Mouse (Mus musculus) stomach, embryonic 15.5 days (tissue): Measurements from ENCODE around the gene Slc17a2. TPM values are rescaled to one million over a fixed set of nuclear protein-coding genes. Genes with fewer than 3 reads are reported as not detected.

Experiments used
- ATAC-seq: fragments of 200-750 bp; cut with Nextera tagmentation; 2 replicates; pipeline ENCODE4 v1.8.0; 2017; ENCODE audit warnings: low read depth, moderate number of reproducible peaks, moderate TSS enrichment; ENCODE audit not compliant: insufficient read depth, low FRiP score
- H3K27ac ChIP-seq: fragments of 300-500 bp; sonication (generic); 2 replicates; pipeline ENCODE4 v1.5.1; 2015; ENCODE audit warnings: mild to moderate bottlenecking, inconsistent platforms
- H3K27me3 ChIP-seq: fragments of 300-500 bp; sonication (generic); replicated peaks from 2 replicates; pipeline ENCODE4 v1.6.1; 2015; ENCODE audit warnings: inconsistent platforms
- H3K36me3 ChIP-seq: fragments of 300-500 bp; sonication (generic); 2 replicates; pipeline ENCODE4 v1.6.1; 2015; ENCODE audit warnings: inconsistent platforms
- H3K4me1 ChIP-seq: fragments of 300-500 bp; sonication (generic); 2 replicates; pipeline ENCODE4 v1.6.1; 2015; ENCODE audit warnings: inconsistent platforms
- H3K4me2 ChIP-seq: fragments of 300-500 bp; sonication (generic); 2 replicates; pipeline ENCODE4 v1.6.1; 2015; ENCODE audit warnings: mild to moderate bottlenecking, inconsistent platforms
- H3K4me3 ChIP-seq: fragments of 300-500 bp; sonication (generic); replicated peaks from 2 replicates; pipeline ENCODE4 v1.5.1; 2015; ENCODE audit warnings: inconsistent platforms
- H3K9ac ChIP-seq: fragments of 300-500 bp; sonication (generic); 2 replicates; pipeline ENCODE4 v1.6.1; 2015; ENCODE audit warnings: inconsistent platforms
- H3K9me3 ChIP-seq: fragments of 300-500 bp; sonication (generic); 2 replicates; pipeline ENCODE4 v1.6.1; 2016; ENCODE audit warnings: inconsistent platforms
- WGBS: fragments of 180-500 bp; shearing (Covaris S2); methylation state at CpG from one replicate; pipeline ENCODE4 v1.1.7; 2015; 5-methylcytosine and 5-hydroxymethylcytosine counted together
- polyA plus RNA-seq: library from polyadenylated mRNA; unstranded; fragments of >200 nt; fragmentation: Nextera tagmentation; extraction: Ambion mirVana; gene quantifications from 2 replicates; pipeline ENCODE4 v1.2.1, GENCODE M21; 2015

Slc17a2 gene
- polyA plus RNA-seq, 1 experiment from 2014 or later: 0.15 TPM

DNA sequence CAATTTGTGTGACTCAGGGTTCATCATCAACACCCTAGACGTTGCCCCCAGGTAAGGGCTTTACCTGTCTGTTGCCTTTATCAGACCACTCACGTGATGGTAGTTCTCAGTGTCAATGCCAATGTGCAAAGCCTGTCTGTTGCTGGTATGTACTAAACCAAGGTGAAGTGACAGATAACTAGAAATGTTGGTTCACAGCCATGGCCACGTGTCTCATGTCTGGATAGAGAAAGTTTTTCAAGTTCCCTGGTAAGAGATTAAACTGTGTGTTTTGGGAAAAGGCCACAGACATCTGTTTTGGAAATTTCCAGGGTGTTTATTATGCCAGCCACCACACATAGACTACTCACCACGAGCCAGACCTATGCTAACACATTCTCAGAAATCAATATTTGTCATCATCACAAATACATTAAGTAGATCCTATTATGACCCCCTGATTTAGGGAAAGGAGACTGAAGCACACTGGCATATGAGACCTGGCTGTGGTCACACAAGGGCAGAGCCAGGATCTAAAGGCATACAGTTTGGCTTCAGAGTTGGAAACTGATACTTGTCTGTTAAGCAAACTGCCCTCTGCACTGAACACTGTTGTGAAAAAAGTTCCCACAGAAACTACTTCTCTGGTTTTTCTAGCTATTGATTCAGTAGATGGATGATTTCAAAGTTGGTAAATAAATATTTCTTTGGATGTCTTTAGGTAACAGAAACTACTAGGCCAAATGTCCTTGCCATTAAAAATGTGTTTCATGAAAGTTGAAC is 13.6 kb downstream of the Slc17a2 start:
- H3K27ac ChIP-seq: no peak overlapping the region
- H3K9me3 ChIP-seq: no peaks in the 10 kb centered on the region
- H3K4me3 ChIP-seq: no peak overlapping the region
- H3K27me3 ChIP-seq: no peaks in the 10 kb centered on the region
- 58% methylated on average over 4 of the region's 4 CpGs for WGBS
- H3K4me1 ChIP-seq: no peaks in the 10 kb centered on the region
- no peak for ATAC-seq
- H3K4me2 ChIP-seq: no peak overlapping the region
- H3K9ac ChIP-seq: no peak overlapping the region
- no peaks in the 10 kb centered on the region for H3K36me3 ChIP-seq

- WGBS: 73% methylated on average over 3 of the region's 3 CpGs
- H3K4me2 ChIP-seq: no peak overlapping the region
Observed at GRCm38 (mm10) chr13:23822213-23822612, 15.4 kb downstream of the Slc17a2 start.

DNA sequence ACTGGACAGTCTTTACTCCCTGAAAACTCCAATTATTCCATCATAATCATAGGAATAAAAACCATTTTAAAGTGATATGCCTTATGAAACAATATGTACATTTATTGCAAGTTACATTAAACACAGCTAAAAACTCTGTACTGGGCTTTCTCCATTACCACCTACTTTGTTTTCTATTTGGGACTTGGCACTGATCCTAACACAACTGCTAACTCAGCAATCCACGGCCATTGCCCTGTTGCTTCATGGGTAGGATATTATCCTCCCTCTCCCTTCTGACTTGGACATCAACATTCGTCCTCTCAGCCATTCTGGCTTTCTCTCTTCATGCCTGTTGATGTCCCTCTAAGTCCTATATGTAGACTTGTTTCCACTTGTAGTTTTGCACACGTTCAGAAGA is 19.8 kb downstream of the Slc17a2 start:
- no peak for ATAC-seq
- Histone ChIP-seq H3K9ac (no peak overlapping the region), H3K4me1 (no peaks in the 10 kb centered on the region), H3K27ac (no peak overlapping the region), H3K4me3 (no peak overlapping the region), H3K27me3 (no peaks in the 10 kb centered on the region), H3K4me2 (no peak overlapping the region), H3K9me3 (no peaks in the 10 kb centered on the region), H3K36me3 (no peaks in the 10 kb centered on the region)
- 59% methylated on average over 3 of the region's 3 CpGs for WGBS

More at GRCm38 (mm10) chr13:23822213-23822612, 15.4 kb downstream of the Slc17a2 start:
- H3K27me3 ChIP-seq: no peaks in the 10 kb centered on the region
- H3K4me3 ChIP-seq: no peak overlapping the region
- no peaks in the 10 kb centered on the region for H3K9me3 ChIP-seq
- H3K27ac ChIP-seq: no peak overlapping the region
- no peaks in the 10 kb centered on the region for H3K4me1 ChIP-seq
- no peak for ATAC-seq
- H3K36me3 ChIP-seq: no peaks in the 10 kb centered on the region
- H3K9ac ChIP-seq: no peak overlapping the region

DNA sequence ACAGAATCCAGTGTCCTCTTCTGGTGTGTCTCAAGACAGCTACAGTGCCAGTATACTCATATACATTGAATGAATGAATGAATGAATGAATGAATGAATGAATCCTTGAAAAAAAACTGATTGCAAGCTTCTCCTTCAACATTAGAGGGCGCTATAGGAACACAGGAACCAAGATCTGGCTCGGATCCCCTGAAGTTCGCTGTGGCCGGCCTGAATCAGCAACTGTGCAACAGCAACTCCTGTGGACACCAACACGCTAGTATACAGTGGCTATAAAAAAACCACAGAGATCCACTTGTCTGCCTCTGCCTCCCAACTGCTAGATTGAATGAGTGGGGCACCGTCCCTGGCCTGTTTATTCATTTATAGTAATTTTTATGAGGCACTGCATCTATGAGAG is 26.3 kb downstream of the Slc17a2 start:
- Histone ChIP-seq H3K9me3 (no peaks in the 10 kb centered on the region), H3K4me1 (no peaks in the 10 kb centered on the region), H3K9ac (no peak overlapping the region), H3K36me3 (no peaks in the 10 kb centered on the region), H3K4me2 (no peak overlapping the region), H3K27ac (no peak overlapping the region), H3K27me3 (no peaks in the 10 kb centered on the region), H3K4me3 (no peak overlapping the region)
- ATAC-seq: no peak
- WGBS: 13% methylated on average over 6 of the region's 6 CpGs

DNA sequence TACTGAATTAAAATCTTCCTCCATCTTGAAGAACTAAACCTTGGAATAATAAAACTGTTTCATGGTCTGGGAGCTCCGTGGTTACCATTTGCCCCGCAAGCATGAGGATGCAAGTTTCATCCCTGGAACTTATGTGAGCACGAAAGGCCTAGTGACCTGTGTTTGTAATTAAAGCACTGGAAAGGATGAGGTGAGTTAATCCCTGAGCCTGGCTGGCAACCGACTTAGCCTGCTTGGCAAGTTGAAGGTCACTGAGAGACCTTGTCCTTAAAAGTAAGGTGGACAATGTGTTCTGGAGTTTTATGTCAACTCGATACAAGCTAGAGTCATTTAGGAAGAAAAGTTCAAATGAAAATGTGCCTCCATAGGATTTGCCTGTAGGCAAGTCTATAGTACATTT is 28.0 kb downstream of the Slc17a2 start:
- WGBS: 88% methylated on average over 5 of the region's 5 CpGs
- H3K27ac ChIP-seq: no peak overlapping the region
- H3K27me3 ChIP-seq: no peaks in the 10 kb centered on the region
- no peaks in the 10 kb centered on the region for H3K4me1 ChIP-seq
- no peaks in the 10 kb centered on the region for H3K36me3 ChIP-seq
- ATAC-seq: no peak
- no peaks in the 10 kb centered on the region for H3K9me3 ChIP-seq
- H3K4me2 ChIP-seq: no peak overlapping the region
- H3K9ac ChIP-seq: no peak overlapping the region
- H3K4me3 ChIP-seq: no peak overlapping the region

DNA sequence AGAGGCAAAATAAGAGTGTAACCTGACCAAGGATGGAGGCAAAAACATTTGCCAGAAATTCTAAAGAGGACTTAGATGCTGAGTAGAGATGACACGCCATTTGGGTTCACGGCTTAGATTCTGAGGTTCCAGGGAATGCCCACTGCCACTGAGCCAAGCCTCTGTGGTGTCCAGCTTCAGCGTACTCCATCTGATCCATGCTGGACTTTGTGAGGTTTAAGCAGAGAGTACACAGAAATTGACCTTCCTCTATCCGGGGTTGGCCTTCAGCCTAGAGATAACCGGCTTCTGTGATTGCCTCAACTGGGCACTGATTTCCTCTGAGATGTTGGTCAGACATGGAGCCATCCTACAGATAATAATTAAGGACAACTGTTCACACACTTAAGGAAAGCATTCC is 29.8 kb downstream of the Slc17a2 start:
- WGBS: 85% methylated on average over 5 of the region's 5 CpGs
- H3K4me2 ChIP-seq: no peak overlapping the region
- no peak overlapping the region for H3K4me3 ChIP-seq
- no peaks in the 10 kb centered on the region for H3K9me3 ChIP-seq
- no peaks in the 10 kb centered on the region for H3K4me1 ChIP-seq
- H3K9ac ChIP-seq: no peak overlapping the region
- no peaks in the 10 kb centered on the region for H3K36me3 ChIP-seq
- ATAC-seq: no peak
- H3K27me3 ChIP-seq: no peaks in the 10 kb centered on the region
- H3K27ac ChIP-seq: no peak overlapping the region

- H3K27ac ChIP-seq: no peak within 1 kb of the TSS
- 75% methylated on average over 2 of the region's 2 CpGs for whole genome bisulfite sequencing
- no peak for ATAC-seq
Observed at GRCm38 (mm10) chr13:23839308-23839707, 32.5 kb downstream of the Slc17a2 start, which contains the start of gene Slc17a3. Gene Slc17a3, plus strand, starts transcription at chr13:23839434.

GRCm38 (mm10) chr13:23845851-23846250 is 39.1 kb downstream of the Slc17a2 start:
- 69% methylated on average over 4 of the region's 4 CpGs for WGBS
- H3K4me2 ChIP-seq: no peak overlapping the region
- H3K36me3 ChIP-seq: no peaks in the 10 kb centered on the region
- H3K4me1 ChIP-seq: no peaks in the 10 kb centered on the region
- H3K4me3 ChIP-seq: no peak overlapping the region
- no peaks in the 10 kb centered on the region for H3K27me3 ChIP-seq
- H3K9ac ChIP-seq: no peak overlapping the region
- no peak for ATAC-seq
- H3K27ac ChIP-seq: no peak overlapping the region
- no peaks in the 10 kb centered on the region for H3K9me3 ChIP-seq

More at GRCm38 (mm10) chr13:23839308-23839707, 32.5 kb downstream of the Slc17a2 start, which contains the start of gene Slc17a3:
- H3K27me3 ChIP-seq: no peaks in the 10 kb centered on the region
- H3K9me3 ChIP-seq: no peaks in the 10 kb centered on the region
- H3K4me3 ChIP-seq: no peak within 1 kb of the TSS
- no peaks in the 10 kb centered on the region for H3K4me1 ChIP-seq
- H3K36me3 ChIP-seq: no peaks in the 10 kb centered on the region
- H3K9ac ChIP-seq: no peak within 1 kb of the TSS
- no peak within 1 kb of the TSS for H3K4me2 ChIP-seq

GRCm38 (mm10) chr13:23849299-23849698 is 42.5 kb downstream of the Slc17a2 start:
- H3K36me3 ChIP-seq: no peaks in the 10 kb centered on the region
- H3K9ac ChIP-seq: no peak overlapping the region
- no peak for ATAC-seq
- WGBS: 76% methylated on average over 2 of the region's 2 CpGs
- H3K4me2 ChIP-seq: no peak overlapping the region
- H3K9me3 ChIP-seq: no peaks in the 10 kb centered on the region
- no peak overlapping the region for H3K27ac ChIP-seq
- no peak overlapping the region for H3K4me3 ChIP-seq
- H3K4me1 ChIP-seq: no peaks in the 10 kb centered on the region
- H3K27me3 ChIP-seq: no peaks in the 10 kb centered on the region

- no peaks in the 10 kb centered on the region for H3K4me1 ChIP-seq
- 51% methylated on average over 3 of the region's 3 CpGs for WGBS
- no peaks in the 10 kb centered on the region for H3K27me3 ChIP-seq
- H3K9me3 ChIP-seq: no peaks in the 10 kb centered on the region
- H3K4me2 ChIP-seq: no peak overlapping the region
- no peak overlapping the region for H3K27ac ChIP-seq
- no peak for ATAC-seq
- no peak overlapping the region for H3K9ac ChIP-seq
- H3K4me3 ChIP-seq: no peak overlapping the region
- no peaks in the 10 kb centered on the region for H3K36me3 ChIP-seq
Observed at GRCm38 (mm10) chr13:23856401-23856800, 49.6 kb downstream of the Slc17a2 start.

GRCm38 (mm10) chr13:23861815-23862214 is 55.0 kb downstream of the Slc17a2 start:
- ATAC-seq: no peak
- Histone ChIP-seq H3K9me3 (no peaks in the 10 kb centered on the region), H3K27me3 (no peaks in the 10 kb centered on the region), H3K4me3 (no peak overlapping the region), H3K27ac (no peak overlapping the region), H3K36me3 (no peaks in the 10 kb centered on the region), H3K4me1 (no peaks in the 10 kb centered on the region), H3K4me2 (no peak overlapping the region), H3K9ac (no peak overlapping the region)

- 58% methylated on average over 9 of the region's 9 CpGs for WGBS
- H3K4me3 ChIP-seq: no peak overlapping the region
Observed at GRCm38 (mm10) chr13:23864711-23865110, 57.9 kb downstream of the Slc17a2 start.

More at GRCm38 (mm10) chr13:23864711-23865110, 57.9 kb downstream of the Slc17a2 start:
- Histone ChIP-seq H3K27me3 (no peaks in the 10 kb centered on the region), H3K27ac (no peak overlapping the region), H3K9ac (no peak overlapping the region), H3K9me3 (no peaks in the 10 kb centered on the region), H3K36me3 (no peaks in the 10 kb centered on the region), H3K4me1 (no peaks in the 10 kb centered on the region), H3K4me2 (no peak overlapping the region)
- ATAC-seq: no peak
